Mouse (Mus musculus) neural tube, embryonic 15.5 days (tissue): ENCODE results near the gene Gm43518. TPM values are rescaled to one million over a fixed set of nuclear protein-coding genes. Genes with fewer than 3 reads are reported as not detected.

Source experiments
- ATAC-seq: fragments of 200-750 bp; cut with Nextera tagmentation; 2 replicates; pipeline ENCODE4 v1.8.0; 2017; ENCODE audit warnings: mild to moderate bottlenecking, moderate TSS enrichment, moderate library complexity; ENCODE audit not compliant: low FRiP score
- H3K27ac ChIP-seq: fragments of 300-500 bp; sonication (generic); replicated peaks from 2 replicates; pipeline ENCODE4 v1.5.1; 2015; ENCODE audit warnings: mild to moderate bottlenecking, inconsistent platforms
- H3K27me3 ChIP-seq: fragments of 300-500 bp; sonication (generic); replicated peaks from 2 replicates; pipeline ENCODE4 v1.6.1; 2015; ENCODE audit warnings: inconsistent platforms
- H3K36me3 ChIP-seq: fragments of 300-500 bp; sonication (generic); 2 replicates; pipeline ENCODE4 v1.6.1; 2015; ENCODE audit warnings: inconsistent platforms
- H3K4me1 ChIP-seq: fragments of 300-500 bp; sonication (generic); 2 replicates; pipeline ENCODE4 v1.6.1; 2015; ENCODE audit warnings: inconsistent platforms
- H3K4me2 ChIP-seq: fragments of 300-500 bp; sonication (generic); 2 replicates; pipeline ENCODE4 v1.6.1; 2015; ENCODE audit warnings: inconsistent platforms, mild to moderate bottlenecking, moderate library complexity
- H3K4me3 ChIP-seq: fragments of 300-500 bp; sonication (generic); replicated peaks from 2 replicates; pipeline ENCODE4 v1.5.1; 2015; ENCODE audit warnings: mild to moderate bottlenecking, inconsistent platforms
- H3K9ac ChIP-seq: fragments of 300-500 bp; sonication (generic); replicated peaks from 2 replicates; pipeline ENCODE4 v1.6.1; 2015; ENCODE audit warnings: mild to moderate bottlenecking, inconsistent platforms
- H3K9me3 ChIP-seq: fragments of 300-500 bp; sonication (generic); replicated peaks from 2 replicates; pipeline ENCODE4 v1.6.1; 2016; ENCODE audit warnings: inconsistent platforms
- WGBS: fragments of 180-500 bp; shearing (Covaris S2); methylation state at CpG from one replicate; pipeline ENCODE4 v1.1.7; 2015; ENCODE audit warnings: mixed read lengths; 5-methylcytosine and 5-hydroxymethylcytosine counted together
- polyA plus RNA-seq: library from polyadenylated mRNA; unstranded; fragments of >200 nt; fragmentation: Nextera tagmentation; extraction: Ambion mirVana; gene quantifications from 2 replicates; pipeline ENCODE4 v1.2.1, GENCODE M21; 2015

Gene Gm43518
- polyA plus RNA-seq, 1 experiment from 2014 or later = 4.3 TPM

- H3K27ac ChIP-seq = no peak overlapping the region
- ATAC-seq = no peak
- H3K27me3 ChIP-seq = no peaks in the 10 kb centered on the region
- WGBS = 90% methylated on average over 5 of the region's 5 CpGs
- no peak overlapping the region for H3K4me3 ChIP-seq
- H3K4me1 ChIP-seq = peaks cover 4% of the 10 kb centered on the region; the same call in 1 of the 2 replicates
- no peak overlapping the region for H3K4me2 ChIP-seq
- H3K9me3 ChIP-seq = no peaks in the 10 kb centered on the region
- H3K9ac ChIP-seq = no peak overlapping the region
- no peaks in the 10 kb centered on the region for H3K36me3 ChIP-seq
Observed at GRCm38 (mm10) chr5:123935931-123936330, 8.7 kb downstream of the Gm43518 start.

DNA sequence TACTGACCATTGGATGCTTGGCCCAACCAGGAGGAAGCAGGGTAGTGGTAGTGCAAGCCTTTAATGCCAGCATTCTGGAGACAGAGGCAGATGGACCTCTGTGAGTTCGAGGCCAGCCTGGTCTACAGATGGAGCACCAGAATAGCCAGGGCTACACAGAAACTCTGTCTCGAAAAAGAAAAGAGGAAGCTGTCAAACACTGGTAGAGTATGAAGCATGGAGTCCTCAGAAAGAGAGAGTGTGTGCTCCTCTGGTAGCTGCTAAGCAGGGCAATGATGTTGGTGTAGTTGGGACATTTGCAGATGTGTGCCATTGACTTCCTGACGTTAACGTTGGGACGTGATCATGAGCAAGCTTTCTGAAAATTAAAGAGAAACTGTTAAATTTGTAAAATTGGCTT, 11.3 kb downstream of the Gm43518 start:
- H3K27ac ChIP-seq = no peak overlapping the region
- no peak overlapping the region for H3K4me3 ChIP-seq
- no peaks in the 10 kb centered on the region for H3K9me3 ChIP-seq
- no peaks in the 10 kb centered on the region for H3K36me3 ChIP-seq
- H3K9ac ChIP-seq = no peak overlapping the region
- H3K27me3 ChIP-seq = no peaks in the 10 kb centered on the region
- 89% methylated on average over 5 of the region's 5 CpGs for WGBS
- no peaks in the 10 kb centered on the region for H3K4me1 ChIP-seq
- H3K4me2 ChIP-seq = no peak overlapping the region
- no peak for ATAC-seq

DNA sequence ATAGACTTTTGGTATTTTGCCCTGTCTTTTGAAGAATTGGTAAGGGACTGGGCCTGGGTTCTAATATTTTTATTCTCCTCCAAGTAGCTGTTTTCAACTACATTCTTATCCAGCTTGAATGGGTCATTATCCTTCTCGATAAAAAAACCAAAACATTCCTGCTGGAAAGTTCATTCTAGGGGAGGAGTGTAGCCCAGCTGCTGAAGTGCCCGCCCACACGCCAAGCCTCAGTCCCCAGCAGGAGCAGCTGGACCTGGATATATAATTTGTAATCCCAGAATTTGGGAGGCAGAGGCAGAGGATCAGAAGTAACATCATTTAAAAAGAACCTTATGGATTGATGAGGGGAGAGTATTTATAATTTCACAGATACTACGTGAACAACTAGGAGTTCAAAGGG, 19.3 kb downstream of the Gm43518 start:
- H3K4me3 ChIP-seq = no peak overlapping the region
- no peaks in the 10 kb centered on the region for H3K9me3 ChIP-seq
- ATAC-seq = no peak
- H3K4me2 ChIP-seq = no peak overlapping the region
- no peak overlapping the region for H3K9ac ChIP-seq
- no peak overlapping the region for H3K27ac ChIP-seq
- H3K36me3 ChIP-seq = no peaks in the 10 kb centered on the region
- 75% methylated on average over 4 of the region's 4 CpGs for WGBS
- H3K27me3 ChIP-seq = no peaks in the 10 kb centered on the region
- H3K4me1 ChIP-seq = no peaks in the 10 kb centered on the region

- H3K9ac ChIP-seq = no peak overlapping the region
- no peak overlapping the region for H3K4me2 ChIP-seq
- no peaks in the 10 kb centered on the region for H3K9me3 ChIP-seq
- no peak overlapping the region for H3K27ac ChIP-seq
- 51% methylated on average over 7 of the region's 7 CpGs for WGBS
- no peak for ATAC-seq
- H3K4me1 ChIP-seq = no peaks in the 10 kb centered on the region
- no peaks in the 10 kb centered on the region for H3K36me3 ChIP-seq
- H3K4me3 ChIP-seq = no peak overlapping the region
- H3K27me3 ChIP-seq = no peaks in the 10 kb centered on the region
Observed at GRCm38 (mm10) chr5:123947041-123947761, 20.0 kb downstream of the Gm43518 start.

GRCm38 (mm10) chr5:123952365-123953045, 25.3 kb downstream of the Gm43518 start:
- no peaks in the 10 kb centered on the region for H3K36me3 ChIP-seq
- H3K27me3 ChIP-seq = no peaks in the 10 kb centered on the region
- no peaks in the 10 kb centered on the region for H3K9me3 ChIP-seq
- 47% methylated on average over 5 of the region's 5 CpGs for WGBS
- no peaks in the 10 kb centered on the region for H3K4me1 ChIP-seq
- H3K4me3 ChIP-seq = no peak overlapping the region
- no peak for ATAC-seq
- no peak overlapping the region for H3K9ac ChIP-seq
- H3K4me2 ChIP-seq = no peak overlapping the region
- no peak overlapping the region for H3K27ac ChIP-seq

GRCm38 (mm10) chr5:123957213-123957612, 30.0 kb downstream of the Gm43518 start:
- H3K27ac ChIP-seq = no peak overlapping the region
- no peaks in the 10 kb centered on the region for H3K9me3 ChIP-seq
- WGBS = 92% methylated on average over 8 of the region's 8 CpGs
- H3K4me3 ChIP-seq = no peak overlapping the region
- H3K4me1 ChIP-seq = no peaks in the 10 kb centered on the region
- no peaks in the 10 kb centered on the region for H3K36me3 ChIP-seq
- no peak overlapping the region for H3K9ac ChIP-seq
- no peak overlapping the region for H3K4me2 ChIP-seq
- H3K27me3 ChIP-seq = no peaks in the 10 kb centered on the region
- no peak for ATAC-seq

- H3K4me1 ChIP-seq = no peaks in the 10 kb centered on the region
- H3K9me3 ChIP-seq = no peaks in the 10 kb centered on the region
- H3K9ac ChIP-seq = no peak overlapping the region
- WGBS = 76% methylated on average over 3 of the region's 3 CpGs
- H3K27me3 ChIP-seq = no peaks in the 10 kb centered on the region
- no peak for ATAC-seq
- no peak overlapping the region for H3K4me3 ChIP-seq
- H3K36me3 ChIP-seq = no peaks in the 10 kb centered on the region
- H3K27ac ChIP-seq = no peak overlapping the region
- no peak overlapping the region for H3K4me2 ChIP-seq
Observed at GRCm38 (mm10) chr5:123959018-123959417, 31.8 kb downstream of the Gm43518 start.

GRCm38 (mm10) chr5:123960129-123960528, 32.9 kb downstream of the Gm43518 start:
- no peaks in the 10 kb centered on the region for H3K36me3 ChIP-seq
- no peaks in the 10 kb centered on the region for H3K4me1 ChIP-seq
- H3K4me3 ChIP-seq = no peak overlapping the region
- WGBS = 75% methylated on average over 8 of the region's 8 CpGs
- H3K4me2 ChIP-seq = no peak overlapping the region
- no peak for ATAC-seq
- H3K9me3 ChIP-seq = no peaks in the 10 kb centered on the region
- H3K9ac ChIP-seq = no peak overlapping the region
- no peaks in the 10 kb centered on the region for H3K27me3 ChIP-seq
- no peak overlapping the region for H3K27ac ChIP-seq

- no peaks in the 10 kb centered on the region for H3K27me3 ChIP-seq
- no peak overlapping the region for H3K9ac ChIP-seq
- H3K4me1 ChIP-seq = no peaks in the 10 kb centered on the region
- 81% methylated on average over 11 of the region's 12 CpGs for WGBS
- H3K27ac ChIP-seq = no peak overlapping the region
- no peak overlapping the region for H3K4me2 ChIP-seq
- no peaks in the 10 kb centered on the region for H3K9me3 ChIP-seq
- H3K36me3 ChIP-seq = no peaks in the 10 kb centered on the region
- ATAC-seq = no peak
- no peak overlapping the region for H3K4me3 ChIP-seq
Observed at GRCm38 (mm10) chr5:123961046-123961445, 33.8 kb downstream of the Gm43518 start.

DNA sequence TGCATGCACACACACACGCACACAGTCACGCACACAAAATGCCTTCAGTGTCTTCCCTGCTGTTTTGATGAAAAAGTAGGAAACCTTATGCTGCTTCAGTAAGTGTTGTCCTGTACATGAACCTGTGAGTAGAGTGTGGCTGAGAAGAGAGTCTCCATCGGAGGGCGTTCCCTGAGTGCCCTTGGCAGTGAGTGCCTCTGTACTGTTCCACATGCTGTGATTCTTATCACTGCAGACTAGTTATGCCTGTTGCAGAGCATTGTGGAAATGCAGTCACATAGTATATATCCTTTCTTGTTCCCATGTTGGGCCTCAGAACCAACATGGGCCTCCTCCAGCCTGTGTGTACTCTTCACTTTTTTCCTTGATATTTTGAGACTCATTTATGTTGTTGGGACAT, 37.0 kb downstream of the Gm43518 start:
- Histone ChIP-seq H3K9me3 (no peaks in the 10 kb centered on the region), H3K27me3 (no peaks in the 10 kb centered on the region), H3K4me3 (no peak overlapping the region), H3K4me2 (no peak overlapping the region), H3K4me1 (no peaks in the 10 kb centered on the region), H3K36me3 (no peaks in the 10 kb centered on the region), H3K27ac (no peak overlapping the region), H3K9ac (no peak overlapping the region)
- ATAC-seq = no peak
- 90% methylated on average over 4 of the region's 4 CpGs for WGBS

GRCm38 (mm10) chr5:123966759-123967158, 39.5 kb downstream of the Gm43518 start:
- H3K9ac ChIP-seq = no peak overlapping the region
- 0 out of 2 replicates have a peak, but pooled peaks cover 3% of the 10 kb centered on the region for H3K27me3 ChIP-seq
- H3K4me3 ChIP-seq = no peak overlapping the region
- 95% methylated on average over 2 of the region's 2 CpGs for WGBS
- H3K4me2 ChIP-seq = no peak overlapping the region
- no peaks in the 10 kb centered on the region for H3K4me1 ChIP-seq
- no peaks in the 10 kb centered on the region for H3K36me3 ChIP-seq
- no peaks in the 10 kb centered on the region for H3K9me3 ChIP-seq
- no peak overlapping the region for H3K27ac ChIP-seq
- ATAC-seq = no peak

DNA sequence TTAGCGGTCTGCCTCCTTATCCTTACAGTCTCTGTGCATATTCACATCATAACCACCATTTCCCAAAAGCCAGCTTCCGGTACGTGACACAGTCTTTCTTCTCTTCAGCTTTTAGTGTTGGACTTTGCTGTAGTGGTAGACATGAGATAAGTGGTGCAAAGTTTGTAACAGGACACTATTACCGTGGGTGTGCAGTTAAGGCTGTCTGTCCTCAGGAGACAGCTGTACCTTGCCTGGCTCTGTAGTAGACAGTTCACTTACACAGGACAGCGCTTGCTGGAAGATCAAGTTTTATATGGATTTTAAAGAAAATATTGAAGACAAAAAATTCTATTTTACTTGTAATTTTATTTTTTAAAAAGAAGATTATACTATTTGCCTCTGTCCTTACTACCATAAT, 41.2 kb downstream of the Gm43518 start:
- no peak for ATAC-seq
- H3K9ac ChIP-seq = no peak overlapping the region
- H3K27me3 ChIP-seq = 0 out of 2 replicates have a peak, but pooled peaks cover 6% of the 10 kb centered on the region
- 84% methylated on average over 5 of the region's 5 CpGs for WGBS
- H3K4me2 ChIP-seq = no peak overlapping the region
- no peak overlapping the region for H3K27ac ChIP-seq
- no peak overlapping the region for H3K4me3 ChIP-seq
- H3K36me3 ChIP-seq = no peaks in the 10 kb centered on the region
- H3K9me3 ChIP-seq = no peaks in the 10 kb centered on the region
- peaks cover 4% of the 10 kb centered on the region for H3K4me1 ChIP-seq
